Mouse (Mus musculus): ENCODE measurements around the gene Zfp277. TPM values are rescaled to one million over a fixed set of nuclear protein-coding genes. Genes with fewer than 3 reads are reported as not detected.

Zfp277 gene
- polyA plus RNA-seq, 1 experiment = 19.4 TPM

GRCm38 (mm10) chr12:40335303-40335702, 110.4 kb downstream of the Zfp277 start:
- no peak for TF ChIP-seq CTCF (IDR thresholded peaks at IDR 0.05; ENCODE audit: extremely low read depth, insufficient read depth, low read length)
- TF ChIP-seq POLR2A (IDR thresholded peaks at IDR 0.05; ENCODE audit: extremely low read depth, insufficient read depth, low read length) = no peak
- no peak overlapping the region for H3K27ac ChIP-seq (ENCODE audit: insufficient read depth, low read length)
- no peaks in the 10 kb centered on the region for H3K4me1 ChIP-seq (ENCODE audit: control insufficient read depth, insufficient read depth, low read length)
- H3K4me3 ChIP-seq (ENCODE audit: insufficient read depth, low read length) = no peak overlapping the region

- H3K4me3 ChIP-seq (ENCODE audit: insufficient read depth, low read length) = no peak overlapping the region
- TF ChIP-seq POLR2A (IDR thresholded peaks at IDR 0.05; ENCODE audit: extremely low read depth, insufficient read depth, low read length) (no peak), CTCF (IDR thresholded peaks at IDR 0.05; ENCODE audit: extremely low read depth, insufficient read depth, low read length) (no peak)
- H3K27ac ChIP-seq (ENCODE audit: insufficient read depth, low read length) = no peak overlapping the region
- H3K4me1 ChIP-seq (ENCODE audit: control insufficient read depth, insufficient read depth, low read length) = no peaks in the 10 kb centered on the region
Measured at GRCm38 (mm10) chr12:40331467-40331866, 114.2 kb downstream of the Zfp277 start.

GRCm38 (mm10) chr12:40327012-40327660, 118.6 kb downstream of the Zfp277 start:
- no peaks in the 10 kb centered on the region for H3K4me1 ChIP-seq (ENCODE audit: control insufficient read depth, insufficient read depth, low read length)
- H3K27ac ChIP-seq (ENCODE audit: insufficient read depth, low read length) = no peak overlapping the region
- TF ChIP-seq CTCF (IDR thresholded peaks at IDR 0.05; ENCODE audit: extremely low read depth, insufficient read depth, low read length) (no peak), POLR2A (IDR thresholded peaks at IDR 0.05; ENCODE audit: extremely low read depth, insufficient read depth, low read length) (no peak)
- no peak overlapping the region for H3K4me3 ChIP-seq (ENCODE audit: insufficient read depth, low read length)

GRCm38 (mm10) chr12:40325582-40325981, 120.1 kb downstream of the Zfp277 start:
- Histone ChIP-seq H3K4me3 (ENCODE audit: insufficient read depth, low read length) (no peak overlapping the region), H3K4me1 (ENCODE audit: control insufficient read depth, insufficient read depth, low read length) (no peaks in the 10 kb centered on the region), H3K27ac (ENCODE audit: insufficient read depth, low read length) (no peak overlapping the region)
- TF ChIP-seq POLR2A (IDR thresholded peaks at IDR 0.05; ENCODE audit: extremely low read depth, insufficient read depth, low read length) (no peak), CTCF (IDR thresholded peaks at IDR 0.05; ENCODE audit: extremely low read depth, insufficient read depth, low read length) (no peak)

GRCm38 (mm10) chr12:40324819-40325218, 120.9 kb downstream of the Zfp277 start:
- Histone ChIP-seq H3K4me1 (ENCODE audit: control insufficient read depth, insufficient read depth, low read length) (no peaks in the 10 kb centered on the region), H3K4me3 (ENCODE audit: insufficient read depth, low read length) (no peak overlapping the region), H3K27ac (ENCODE audit: insufficient read depth, low read length) (no peak overlapping the region)
- TF ChIP-seq POLR2A (IDR thresholded peaks at IDR 0.05; ENCODE audit: extremely low read depth, insufficient read depth, low read length) (no peak), CTCF (IDR thresholded peaks at IDR 0.05; ENCODE audit: extremely low read depth, insufficient read depth, low read length) (no peak)

GRCm38 (mm10) chr12:40315146-40315545, 130.6 kb downstream of the Zfp277 start:
- H3K4me1 ChIP-seq (ENCODE audit: control insufficient read depth, insufficient read depth, low read length) = no peaks in the 10 kb centered on the region
- TF ChIP-seq CTCF (IDR thresholded peaks at IDR 0.05; ENCODE audit: extremely low read depth, insufficient read depth, low read length) (no peak), POLR2A (IDR thresholded peaks at IDR 0.05; ENCODE audit: extremely low read depth, insufficient read depth, low read length) (no peak)
- H3K27ac ChIP-seq (ENCODE audit: insufficient read depth, low read length) = no peak overlapping the region
- no peak overlapping the region for H3K4me3 ChIP-seq (ENCODE audit: insufficient read depth, low read length)

GRCm38 (mm10) chr12:40303960-40304359, 141.7 kb downstream of the Zfp277 start:
- no peak for TF ChIP-seq POLR2A (IDR thresholded peaks at IDR 0.05; ENCODE audit: extremely low read depth, insufficient read depth, low read length)
- no peak for TF ChIP-seq CTCF (IDR thresholded peaks at IDR 0.05; ENCODE audit: extremely low read depth, insufficient read depth, low read length)
- Histone ChIP-seq H3K4me1 (ENCODE audit: control insufficient read depth, insufficient read depth, low read length) (no peaks in the 10 kb centered on the region), H3K27ac (ENCODE audit: insufficient read depth, low read length) (no peak overlapping the region), H3K4me3 (ENCODE audit: insufficient read depth, low read length) (no peak overlapping the region)

GRCm38 (mm10) chr12:40298636-40299035, 147.1 kb downstream of the Zfp277 start:
- no peaks in the 10 kb centered on the region for H3K4me1 ChIP-seq (ENCODE audit: control insufficient read depth, insufficient read depth, low read length)
- TF ChIP-seq POLR2A (IDR thresholded peaks at IDR 0.05; ENCODE audit: extremely low read depth, insufficient read depth, low read length) (no peak), CTCF (IDR thresholded peaks at IDR 0.05; ENCODE audit: extremely low read depth, insufficient read depth, low read length) (no peak)
- no peak overlapping the region for H3K4me3 ChIP-seq (ENCODE audit: insufficient read depth, low read length)
- H3K27ac ChIP-seq (ENCODE audit: insufficient read depth, low read length) = no peak overlapping the region

GRCm38 (mm10) chr12:40286539-40286938, 159.2 kb downstream of the Zfp277 start:
- TF ChIP-seq CTCF (IDR thresholded peaks at IDR 0.05; ENCODE audit: extremely low read depth, insufficient read depth, low read length) = no peak
- TF ChIP-seq POLR2A (IDR thresholded peaks at IDR 0.05; ENCODE audit: extremely low read depth, insufficient read depth, low read length) = no peak
- Histone ChIP-seq H3K27ac (ENCODE audit: insufficient read depth, low read length) (no peak overlapping the region), H3K4me1 (ENCODE audit: control insufficient read depth, insufficient read depth, low read length) (no peaks in the 10 kb centered on the region), H3K4me3 (ENCODE audit: insufficient read depth, low read length) (no peak overlapping the region)

- Histone ChIP-seq H3K4me1 (ENCODE audit: control insufficient read depth, insufficient read depth, low read length) (no peaks in the 10 kb centered on the region), H3K4me3 (ENCODE audit: insufficient read depth, low read length) (no peak overlapping the region), H3K27ac (ENCODE audit: insufficient read depth, low read length) (no peak overlapping the region)
- no peak for TF ChIP-seq CTCF (IDR thresholded peaks at IDR 0.05; ENCODE audit: extremely low read depth, insufficient read depth, low read length)
- TF ChIP-seq POLR2A (IDR thresholded peaks at IDR 0.05; ENCODE audit: extremely low read depth, insufficient read depth, low read length) = no peak
Measured at GRCm38 (mm10) chr12:40280596-40281325, 164.9 kb downstream of the Zfp277 start.
